Mouse (Mus musculus) thymus, adult 2 months (tissue): ENCODE data around the gene Slc28a3.

Experiments used
- CTCF ChIP-seq: fragments of 200-500 bp; IDR thresholded peaks from 2 replicates; pipeline ENCODE4 v1.5.1; 2012; ENCODE audit warnings: mild to moderate bottlenecking, control low read depth, low read length, moderate library complexity, borderline replicate concordance; ENCODE audit not compliant: control insufficient read depth, poor library complexity, insufficient read depth; ENCODE audit errors: extremely low read depth
- POLR2A ChIP-seq: fragments of 200-500 bp; IDR thresholded peaks from 2 replicates; pipeline ENCODE4 v1.6.1; 2012; ENCODE audit warnings: mild to moderate bottlenecking, low read length, control low read depth, moderate library complexity; ENCODE audit not compliant: control insufficient read depth, poor library complexity, insufficient read depth; ENCODE audit errors: extremely low read depth

GRCm38 (mm10) chr13:58555561-58555960 lies 55.1 kb downstream of the Slc28a3 start:
- no peak for TF ChIP-seq CTCF
- TF ChIP-seq POLR2A: no peak
